Mouse (Mus musculus): ENCODE results near the gene Mt4.

The Mt4 gene

DNA sequence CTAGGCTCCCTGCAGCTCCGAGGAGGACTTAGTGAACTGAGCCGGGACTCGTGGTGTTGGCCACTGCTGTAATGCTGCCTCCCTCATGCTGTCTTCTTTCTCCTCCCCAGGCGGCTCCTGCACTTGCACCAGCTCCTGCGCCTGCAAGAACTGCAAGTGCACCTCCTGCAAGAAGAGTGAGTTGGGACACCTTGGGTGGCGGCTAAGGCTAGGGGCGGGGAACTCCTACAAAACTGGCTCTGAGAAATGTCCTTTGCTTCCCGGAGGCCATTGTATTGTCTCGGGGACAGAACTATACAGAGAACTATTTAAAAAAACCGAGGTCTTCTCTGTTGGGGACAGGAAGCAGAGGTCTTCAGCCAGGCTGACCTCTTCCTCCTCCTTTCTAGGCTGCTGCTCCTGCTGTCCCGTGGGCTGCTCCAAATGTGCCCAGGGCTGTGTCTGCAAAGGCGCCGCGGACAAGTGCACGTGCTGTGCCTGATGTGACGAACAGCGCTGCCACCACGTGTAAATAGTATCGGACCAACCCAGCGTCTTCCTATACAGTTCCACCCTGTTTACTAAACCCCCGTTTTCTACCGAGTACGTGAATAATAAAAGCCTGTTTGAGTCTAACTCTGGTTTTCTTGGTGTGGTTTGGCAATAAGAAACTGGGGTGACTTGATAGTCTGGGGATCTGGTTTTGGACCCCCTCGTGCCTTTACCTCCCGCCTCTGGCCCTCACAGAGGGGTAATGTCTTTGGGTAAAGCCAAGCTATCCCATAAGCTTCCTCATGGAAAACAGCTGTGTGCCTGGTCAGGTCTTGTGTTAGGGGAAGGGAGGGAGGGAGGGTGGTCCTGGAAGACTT lies 42.9 kb downstream of the Mt4 start:
- peak; percentile 34 for DNase-seq (ENCODE audit: low spot score)

DNA sequence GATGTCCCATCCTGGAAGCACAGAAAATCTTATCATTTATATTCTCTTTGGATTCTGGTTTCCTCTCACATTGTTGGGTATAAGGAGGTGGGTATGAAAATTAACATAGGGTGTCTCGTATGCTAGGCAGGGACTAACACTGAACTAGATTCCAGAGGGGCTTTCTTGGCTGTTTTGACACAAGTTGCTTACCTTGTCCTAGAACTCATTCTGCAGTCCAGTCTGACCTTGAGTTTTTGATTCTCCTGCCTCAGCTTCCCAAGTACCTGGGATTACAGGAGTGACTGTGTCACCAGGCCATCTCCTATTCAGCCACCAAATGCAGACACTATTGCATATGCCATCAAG lies 43.5 kb downstream of the Mt4 start:
- no peak for DNase-seq (ENCODE audit: low spot score)

DNA sequence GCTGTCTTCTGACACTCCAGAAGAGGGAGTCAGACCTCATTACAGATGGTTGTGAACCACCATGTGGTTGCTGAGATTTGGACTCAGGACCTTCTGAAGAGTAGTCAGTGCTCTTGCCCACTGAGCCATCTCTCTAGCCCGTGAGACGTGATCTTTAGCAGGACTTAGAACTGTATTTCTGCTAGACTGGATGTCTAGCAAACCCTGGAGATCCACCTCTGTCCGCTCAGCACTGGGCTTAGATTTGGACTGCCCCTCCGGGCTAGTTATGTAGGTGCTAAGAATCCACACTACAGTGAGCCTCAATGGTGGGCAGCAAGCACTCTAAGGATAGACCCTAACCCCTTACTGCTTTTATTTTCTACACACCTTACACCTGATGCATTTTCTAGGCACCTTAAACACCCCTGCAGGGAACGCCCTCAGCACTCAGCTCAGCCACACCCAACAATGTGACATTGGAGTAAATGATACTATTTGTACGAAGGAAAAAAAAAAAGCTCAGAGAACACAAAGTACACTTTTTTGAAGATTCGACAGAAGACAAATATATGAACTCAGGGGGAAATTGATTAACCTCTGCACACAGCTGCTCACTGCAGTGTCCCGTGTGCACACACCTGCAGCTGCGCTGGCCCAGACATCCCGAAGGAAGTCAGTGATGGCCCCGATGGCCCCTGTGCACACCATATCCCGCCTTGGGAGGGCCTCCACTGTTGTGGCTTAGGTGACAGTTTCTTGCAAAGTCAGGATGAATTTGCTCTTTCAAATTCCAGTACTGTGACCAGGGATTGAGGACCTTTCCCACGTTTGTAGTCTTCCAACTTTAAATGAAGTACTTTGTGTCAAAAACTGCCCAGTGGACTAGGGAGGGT lies 45.3 kb downstream of the Mt4 start:
- DNase-seq (ENCODE audit: low spot score) = no peak

DNA sequence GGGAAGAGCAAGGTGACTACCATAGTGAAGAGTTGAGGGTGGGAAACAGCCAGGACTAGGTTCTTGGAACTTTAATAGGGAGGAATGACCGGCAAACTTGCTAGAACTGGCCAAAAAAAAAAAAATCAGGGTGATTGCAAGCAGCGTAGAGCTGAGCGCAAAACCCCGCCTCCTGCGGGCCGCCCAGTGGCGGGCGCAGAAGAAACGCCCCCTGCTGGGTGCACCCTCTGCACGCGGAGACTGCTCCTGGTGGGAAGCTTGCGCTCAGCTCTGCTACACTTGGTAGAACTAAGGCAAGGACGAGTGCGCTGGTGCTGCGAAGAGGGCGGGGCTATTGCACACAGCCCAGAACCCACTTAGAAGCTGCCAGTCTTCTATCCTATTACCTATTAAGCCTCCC lies 46.1 kb downstream of the Mt4 start:
- peak; percentile 88 for DNase-seq (ENCODE audit: low spot score)

DNA sequence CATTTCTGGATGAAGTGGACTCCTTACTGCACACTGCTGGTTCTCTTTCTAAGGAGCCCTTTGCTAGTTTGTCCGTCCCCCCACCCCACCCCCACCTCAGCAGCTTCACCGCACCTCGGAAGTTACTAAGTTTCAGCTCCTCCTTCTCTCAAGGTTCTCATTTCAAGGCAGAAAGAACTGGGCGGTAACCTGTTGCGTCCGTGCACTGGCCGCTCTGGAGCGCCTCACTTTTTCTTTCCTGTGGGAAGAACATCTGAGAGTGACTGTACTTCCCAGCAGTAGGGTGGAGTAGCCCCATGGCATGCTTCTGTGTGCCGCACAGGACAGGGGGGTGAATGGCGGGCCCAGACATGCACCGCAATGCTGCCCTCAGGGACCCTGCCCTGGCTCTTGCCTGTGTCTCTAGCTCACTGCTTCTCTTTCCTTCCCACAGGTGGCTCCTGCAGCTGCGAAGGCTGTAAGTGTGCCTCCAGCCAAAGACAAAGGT lies 47.4 kb downstream of the Mt4 start:
- DNase-seq (ENCODE audit: low spot score) = peak; percentile 28

DNA sequence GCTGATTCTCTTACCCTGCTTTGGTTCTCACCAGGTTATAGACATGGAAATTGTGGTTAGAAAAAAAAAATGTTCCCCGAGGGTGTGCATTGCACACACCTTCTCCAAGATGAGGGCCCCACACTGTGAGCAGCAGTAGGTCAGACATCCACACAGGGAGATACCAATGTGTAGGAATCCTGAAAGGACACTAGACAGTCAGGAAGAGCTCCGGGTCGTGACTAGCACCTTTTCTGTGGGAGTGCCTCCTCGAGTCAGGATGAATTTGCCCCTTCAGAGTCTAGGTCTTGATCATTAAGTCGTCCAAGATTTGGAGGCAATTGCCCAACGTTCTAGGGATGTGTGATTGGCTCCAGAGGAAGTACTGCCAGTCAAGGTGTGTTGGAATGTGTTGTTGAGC lies 48.8 kb downstream of the Mt4 start:
- DNase-seq (ENCODE audit: low spot score) = no peak

DNA sequence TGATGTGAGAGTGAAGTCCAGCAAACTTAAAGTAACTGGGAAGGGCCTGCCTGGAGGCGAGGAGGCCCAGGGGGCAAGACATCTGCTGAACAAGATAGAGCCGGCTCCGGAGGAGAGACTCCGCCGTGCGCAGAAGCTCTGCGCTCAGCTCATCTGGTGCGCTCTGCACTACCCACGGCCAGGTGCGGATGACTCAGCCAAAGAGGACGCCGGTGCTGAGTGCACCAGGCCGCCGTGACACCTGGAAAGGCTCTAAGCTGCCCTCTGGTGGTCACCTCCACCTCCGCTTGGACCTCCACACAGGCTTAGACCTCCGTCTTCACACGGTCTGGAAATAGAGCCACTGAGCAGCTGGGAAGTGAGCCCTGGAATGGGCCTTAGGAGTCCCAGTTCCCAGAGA lies 49.5 kb downstream of the Mt4 start:
- peak; percentile 91 for DNase-seq (ENCODE audit: low spot score)

DNA sequence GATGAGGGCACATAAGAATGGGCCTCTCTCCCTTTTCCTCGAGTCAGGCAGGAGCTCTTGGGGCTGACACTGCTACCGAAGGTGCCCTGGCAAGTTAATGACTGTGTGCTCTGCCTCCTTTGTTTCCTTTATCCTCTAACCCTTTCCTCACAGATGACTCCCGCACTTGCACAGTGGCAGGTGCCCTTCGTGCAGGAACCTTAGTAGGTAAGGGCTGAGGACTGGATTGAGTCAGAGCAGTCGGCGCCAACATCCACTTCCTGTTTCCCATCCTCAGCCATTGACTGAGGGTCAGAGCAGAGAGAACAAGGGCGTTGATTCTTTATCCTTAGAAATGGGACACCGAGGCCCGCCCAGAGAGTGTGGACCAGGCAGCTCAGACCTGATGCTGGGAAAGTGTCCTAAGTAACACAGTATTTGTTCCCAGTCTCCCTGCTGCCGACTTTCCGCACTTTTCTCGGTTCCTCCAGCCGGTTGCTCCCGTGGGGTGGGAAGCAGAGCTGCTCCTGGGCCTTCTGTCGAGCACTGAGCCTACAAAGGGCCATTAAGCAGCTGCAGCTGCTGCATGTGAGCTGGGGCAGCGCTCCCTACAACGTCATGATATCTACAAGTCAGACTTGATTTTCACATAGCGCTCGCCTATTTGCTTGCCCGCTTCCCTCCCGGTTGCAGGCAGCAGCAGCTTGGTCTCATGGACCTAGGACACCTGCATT lies 50.4 kb downstream of the Mt4 start:
- DNase-seq (ENCODE audit: low spot score) = peak; percentile 26
